Mouse (Mus musculus): Measurements from ENCODE around the gene Ang. TPM values are rescaled to one million over a fixed set of nuclear protein-coding genes. Genes with fewer than 3 reads are reported as not detected.

Ang gene
- total and polyA plus RNA-seq, 2 experiments from 2014 or later: 4.0 to 4.9 TPM

DNA sequence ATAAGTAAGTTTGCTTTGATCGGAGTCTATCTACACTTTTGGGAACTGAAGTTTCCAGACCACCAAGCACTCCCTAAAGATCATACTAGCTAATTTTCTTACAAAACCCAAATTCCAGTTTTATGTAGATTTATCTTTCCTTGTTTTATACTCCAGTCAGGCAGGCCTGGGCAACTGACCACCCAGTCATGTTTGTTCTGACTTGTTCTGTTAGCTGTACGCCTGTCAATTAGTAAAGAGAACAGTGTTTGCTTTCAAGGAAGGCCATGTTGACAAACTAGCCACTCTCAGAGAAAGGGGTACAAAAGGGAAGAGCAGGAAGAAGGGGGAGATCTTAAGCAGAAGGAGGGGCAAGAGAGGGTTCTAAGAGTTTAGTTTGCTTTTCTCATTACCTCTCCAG is 13.4 kb downstream of the Ang start:
- Histone ChIP-seq H3K4me2 (ENCODE audit: low read depth) (no peak overlapping the region), H3K9ac (no peak overlapping the region), H3K27ac (ENCODE audit: low read depth, low read length) (no peak overlapping the region), H3K27me3 (ENCODE audit: insufficient read depth, low read length) (no peaks in the 10 kb centered on the region), H3K4me1 (ENCODE audit: insufficient read depth) (no peaks in the 10 kb centered on the region), H3K36me3 (ENCODE audit: insufficient read depth) (no peaks in the 10 kb centered on the region), H3K9me3 (ENCODE audit: low read length) (no peaks in the 10 kb centered on the region), H3K4me3 (ENCODE audit: low read depth, low read length) (no peak overlapping the region)
- DNase-seq (no peak), ATAC-seq (no peak)
- TF ChIP-seq CTCF (IDR thresholded peaks at IDR 0.05; ENCODE audit: low read depth): no peak
- WGBS: 82% methylated on average over 2 of the region's 2 CpGs

- H3K27ac ChIP-seq (ENCODE audit: low read depth, low read length): no peak overlapping the region
- H3K36me3 ChIP-seq (ENCODE audit: insufficient read depth): no peaks in the 10 kb centered on the region
- no peak for TF ChIP-seq CTCF (IDR thresholded peaks at IDR 0.05; ENCODE audit: low read depth)
- H3K4me3 ChIP-seq (ENCODE audit: low read depth, low read length): no peak overlapping the region
- H3K9ac ChIP-seq: no peak overlapping the region
- H3K9me3 ChIP-seq (ENCODE audit: low read length): no peaks in the 10 kb centered on the region
- ATAC-seq (no peak), DNase-seq (no peak)
- H3K4me1 ChIP-seq (ENCODE audit: insufficient read depth): no peaks in the 10 kb centered on the region
- H3K27me3 ChIP-seq (ENCODE audit: insufficient read depth, low read length): no peaks in the 10 kb centered on the region
- no peak overlapping the region for H3K4me2 ChIP-seq (ENCODE audit: low read depth)
Observed at GRCm38 (mm10) chr14:51106449-51106967, 15.6 kb downstream of the Ang start.

DNA sequence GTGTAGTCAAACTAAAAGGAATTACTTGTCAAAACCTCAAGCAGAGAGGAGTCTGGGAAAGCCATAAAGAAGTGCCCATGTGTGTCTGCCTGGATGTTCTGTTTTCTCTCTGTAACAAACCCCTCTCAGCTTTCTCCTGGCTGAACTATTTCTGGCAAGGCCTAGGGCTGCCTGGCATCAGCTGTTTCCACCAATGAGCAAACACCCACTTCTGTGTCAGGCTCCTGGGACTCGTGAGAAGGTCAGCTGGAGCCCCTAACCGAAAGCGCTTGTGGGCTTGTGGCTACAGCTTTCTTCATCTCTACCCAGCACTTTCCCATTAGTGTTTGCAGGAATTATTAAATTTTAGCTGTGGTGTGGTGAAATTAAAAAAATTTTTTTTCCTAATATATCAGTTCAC is 21.0 kb downstream of the Ang start:
- H3K27ac ChIP-seq (ENCODE audit: low read depth, low read length): no peak overlapping the region
- ATAC-seq (no peak), DNase-seq (no peak)
- no peaks in the 10 kb centered on the region for H3K4me1 ChIP-seq (ENCODE audit: insufficient read depth)
- 77% methylated on average over 3 of the region's 3 CpGs for WGBS
- no peaks in the 10 kb centered on the region for H3K36me3 ChIP-seq (ENCODE audit: insufficient read depth)
- no peaks in the 10 kb centered on the region for H3K27me3 ChIP-seq (ENCODE audit: insufficient read depth, low read length)
- H3K9me3 ChIP-seq (ENCODE audit: low read length): no peaks in the 10 kb centered on the region
- no peak overlapping the region for H3K9ac ChIP-seq
- no peak overlapping the region for H3K4me3 ChIP-seq (ENCODE audit: low read depth, low read length)
- no peak for TF ChIP-seq CTCF (IDR thresholded peaks at IDR 0.05; ENCODE audit: low read depth)
- H3K4me2 ChIP-seq (ENCODE audit: low read depth): no peak overlapping the region

DNA sequence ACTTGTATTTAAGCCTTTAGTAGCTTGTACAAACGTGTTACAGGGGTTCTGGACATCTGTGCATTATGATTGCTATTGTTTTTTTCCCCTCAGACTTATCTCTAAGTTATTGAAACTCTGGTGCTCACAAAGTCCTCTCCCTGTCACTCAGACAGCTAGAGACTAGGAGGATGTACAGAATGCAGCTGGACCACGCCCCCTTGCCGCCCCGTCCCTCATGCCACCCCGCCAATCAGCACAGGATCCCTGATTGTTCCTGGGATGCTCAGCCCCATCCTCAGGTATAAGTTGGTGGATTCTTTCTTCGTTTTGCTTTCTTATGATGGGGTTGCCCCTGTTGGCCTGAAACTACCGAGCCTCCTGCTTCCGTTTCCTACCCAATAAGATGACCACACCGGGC is 22.5 kb downstream of the Ang start:
- H3K36me3 ChIP-seq (ENCODE audit: insufficient read depth): no peaks in the 10 kb centered on the region
- no peaks in the 10 kb centered on the region for H3K27me3 ChIP-seq (ENCODE audit: insufficient read depth, low read length)
- no peak overlapping the region for H3K27ac ChIP-seq (ENCODE audit: low read depth, low read length)
- no peaks in the 10 kb centered on the region for H3K4me1 ChIP-seq (ENCODE audit: insufficient read depth)
- H3K9ac ChIP-seq: no peak overlapping the region
- no peak overlapping the region for H3K4me2 ChIP-seq (ENCODE audit: low read depth)
- 36% methylated on average over 9 of the region's 9 CpGs for WGBS
- H3K4me3 ChIP-seq (ENCODE audit: low read depth, low read length): no peak overlapping the region
- H3K9me3 ChIP-seq (ENCODE audit: low read length): no peaks in the 10 kb centered on the region
- no peak for DNase-seq
- no peak for TF ChIP-seq CTCF (IDR thresholded peaks at IDR 0.05; ENCODE audit: low read depth)
- no peak for ATAC-seq

- Histone ChIP-seq H3K27me3 (ENCODE audit: insufficient read depth, low read length) (no peaks in the 10 kb centered on the region), H3K4me3 (ENCODE audit: low read depth, low read length) (no peak within 1 kb of the TSS), H3K9me3 (ENCODE audit: low read length) (no peaks in the 10 kb centered on the region), H3K9ac (no peak within 1 kb of the TSS), H3K4me1 (ENCODE audit: insufficient read depth) (no peaks in the 10 kb centered on the region), H3K4me2 (ENCODE audit: low read depth) (no peak within 1 kb of the TSS), H3K36me3 (ENCODE audit: insufficient read depth) (no peaks in the 10 kb centered on the region), H3K27ac (ENCODE audit: low read depth, low read length) (no peak within 1 kb of the TSS)
- WGBS: 48% methylated on average over 12 of the region's 12 CpGs
- no peak for ATAC-seq
- TF ChIP-seq CTCF (IDR thresholded peaks at IDR 0.05; ENCODE audit: low read depth): no peak
- DNase-seq: no peak
Observed at GRCm38 (mm10) chr14:51113916-51114560, 23.1 kb downstream of the Ang start, which contains the start of gene Eddm3b. Eddm3b (plus strand) TSS chr14:51114426.

GRCm38 (mm10) chr14:51125684-51126083 is 34.7 kb downstream of the Ang start:
- H3K4me2 ChIP-seq (ENCODE audit: low read depth): no peak overlapping the region
- H3K27me3 ChIP-seq (ENCODE audit: insufficient read depth, low read length): no peaks in the 10 kb centered on the region
- TF ChIP-seq CTCF (IDR thresholded peaks at IDR 0.05; ENCODE audit: low read depth): no peak
- no peak overlapping the region for H3K27ac ChIP-seq (ENCODE audit: low read depth, low read length)
- DNase-seq: no peak
- no peak overlapping the region for H3K4me3 ChIP-seq (ENCODE audit: low read depth, low read length)
- 88% methylated on average over 6 of the region's 6 CpGs for WGBS
- 0 out of 2 replicates have a peak, but pooled peaks cover 6% of the 10 kb centered on the region for H3K9me3 ChIP-seq (ENCODE audit: low read length)
- no peaks in the 10 kb centered on the region for H3K36me3 ChIP-seq (ENCODE audit: insufficient read depth)
- no peak overlapping the region for H3K9ac ChIP-seq
- no peaks in the 10 kb centered on the region for H3K4me1 ChIP-seq (ENCODE audit: insufficient read depth)
- no peak for ATAC-seq

DNA sequence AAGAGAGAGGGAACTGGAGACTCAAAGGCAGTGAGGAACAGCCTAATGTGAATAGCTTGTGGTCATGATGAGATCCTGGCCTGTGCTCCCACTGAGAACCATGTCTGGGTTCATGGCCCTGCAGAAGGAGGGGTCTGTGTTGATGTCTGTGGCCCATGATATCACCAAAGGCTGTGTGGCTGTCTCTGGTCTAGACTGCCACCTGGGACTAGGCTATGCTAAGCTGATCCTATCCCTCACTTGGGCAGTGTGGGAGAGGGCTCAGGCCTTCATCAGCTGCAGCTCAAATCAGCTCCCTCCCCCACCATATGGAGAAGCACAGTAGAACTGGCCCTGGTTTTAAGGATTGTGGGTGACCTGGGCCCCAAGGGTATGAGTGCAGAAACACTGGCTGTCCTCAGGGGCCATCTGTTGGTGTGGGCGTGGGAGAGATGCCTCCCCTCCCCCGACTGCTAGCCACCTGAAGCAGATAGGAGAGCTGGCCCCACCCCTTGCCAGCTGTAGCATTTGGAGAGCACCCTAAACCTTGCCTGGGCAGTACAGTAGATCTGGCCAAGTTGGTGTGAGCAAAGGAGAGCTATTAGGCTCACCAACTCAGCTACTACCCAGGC is 36.8 kb downstream of the Ang start:
- H3K9ac ChIP-seq: no peak overlapping the region
- 0 out of 2 replicates have a peak, but pooled peaks cover 6% of the 10 kb centered on the region for H3K9me3 ChIP-seq (ENCODE audit: low read length)
- DNase-seq: no peak
- H3K4me3 ChIP-seq (ENCODE audit: low read depth, low read length): no peak overlapping the region
- no peaks in the 10 kb centered on the region for H3K36me3 ChIP-seq (ENCODE audit: insufficient read depth)
- 81% methylated on average over 2 of the region's 2 CpGs for WGBS
- ATAC-seq: no peak
- H3K27me3 ChIP-seq (ENCODE audit: insufficient read depth, low read length): no peaks in the 10 kb centered on the region
- H3K4me2 ChIP-seq (ENCODE audit: low read depth): no peak overlapping the region
- H3K27ac ChIP-seq (ENCODE audit: low read depth, low read length): no peak overlapping the region
- H3K4me1 ChIP-seq (ENCODE audit: insufficient read depth): no peaks in the 10 kb centered on the region
- TF ChIP-seq CTCF (IDR thresholded peaks at IDR 0.05; ENCODE audit: low read depth): no peak
